Mouse (Mus musculus): Measurements from ENCODE around the gene 2010111I01Rik. TPM values are rescaled to one million over a fixed set of nuclear protein-coding genes. Genes with fewer than 3 reads are reported as not detected.

2010111I01Rik gene
- polyA plus RNA-seq, 1 experiment from 2014 or later: 23.5 TPM

DNA sequence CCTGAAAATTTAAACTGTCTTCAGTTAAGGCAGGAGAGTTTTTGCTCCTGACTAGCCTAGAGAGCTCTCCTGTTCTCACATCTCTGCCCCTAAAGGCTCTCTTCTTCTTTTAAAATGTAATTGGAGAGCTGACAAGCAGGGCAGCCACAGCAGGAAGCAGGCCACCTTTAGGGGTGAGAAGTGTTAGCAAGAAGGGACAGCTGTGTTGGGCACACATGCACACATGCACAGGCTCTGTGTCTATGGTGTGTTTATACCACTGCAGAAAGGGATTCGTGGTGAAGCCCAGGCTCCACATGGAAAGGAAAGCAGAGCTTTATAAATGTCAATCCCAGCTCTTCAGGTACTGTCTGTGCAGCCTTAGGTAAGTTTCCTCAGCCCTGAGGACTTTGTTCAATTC lies 241.7 kb downstream of the 2010111I01Rik start:
- no peak for DNase-seq (ENCODE audit: low spot score)
- no peak overlapping the region for H3K4me2 ChIP-seq (ENCODE audit: low read length)

DNA sequence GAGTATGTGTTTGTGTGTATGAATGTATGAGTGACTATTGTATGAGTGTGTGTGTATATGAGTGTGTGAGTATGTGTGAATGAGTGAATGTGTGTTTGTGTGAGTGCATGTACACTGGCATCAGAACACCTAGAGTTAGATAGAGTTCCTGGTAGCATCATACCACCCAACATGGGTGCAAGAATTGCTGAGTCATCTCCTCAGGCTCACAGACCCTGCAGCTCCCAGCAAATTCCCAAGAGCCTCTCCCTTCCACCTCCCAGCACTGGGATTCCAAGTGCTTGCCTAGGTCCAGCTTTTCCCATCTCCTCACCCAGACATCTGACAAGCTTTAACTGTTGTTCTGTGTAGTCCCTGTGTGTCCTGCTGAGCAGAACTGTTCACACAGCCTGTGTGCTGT lies 251.8 kb downstream of the 2010111I01Rik start:
- Histone ChIP-seq H3K9me3 (replicated peaks; ENCODE audit: control insufficient read depth, low read length) (no peaks in the 10 kb centered on the region), H3K4me1 (ENCODE audit: control insufficient read depth, insufficient read depth, low read length) (no peaks in the 10 kb centered on the region), H3K36me3 (ENCODE audit: control insufficient read depth, insufficient read depth, low read length) (no peaks in the 10 kb centered on the region), H3K4me2 (ENCODE audit: low read length) (no peak overlapping the region), H3K4me3 (ENCODE audit: low read depth, low read length) (no peak overlapping the region), H3K27me3 (replicated peaks; ENCODE audit: control insufficient read depth, insufficient read depth, low read length) (no peaks in the 10 kb centered on the region), H3K27ac (ENCODE audit: low read depth, low read length) (no peak overlapping the region), H3K9ac (ENCODE audit: low read length) (no peak overlapping the region)
- no peak for ATAC-seq
- DNase-seq (ENCODE audit: low spot score): no peak

More for the DNA sequence above, 241.7 kb downstream of the 2010111I01Rik start:
- ATAC-seq: no peak
- Histone ChIP-seq H3K9ac (ENCODE audit: low read length) (no peak overlapping the region), H3K27ac (ENCODE audit: low read depth, low read length) (no peak overlapping the region), H3K27me3 (replicated peaks; ENCODE audit: control insufficient read depth, insufficient read depth, low read length) (no peaks in the 10 kb centered on the region), H3K9me3 (replicated peaks; ENCODE audit: control insufficient read depth, low read length) (no peaks in the 10 kb centered on the region), H3K4me3 (ENCODE audit: low read depth, low read length) (no peak overlapping the region), H3K4me1 (ENCODE audit: control insufficient read depth, insufficient read depth, low read length) (no peaks in the 10 kb centered on the region; the same call in 1 of the 2 replicates), H3K36me3 (ENCODE audit: control insufficient read depth, insufficient read depth, low read length) (no peaks in the 10 kb centered on the region)
- WGBS: 74% methylated on average over 1 of the region's 1 CpGs

GRCm38 (mm10) chr13:63223026-63223770 lies 258.5 kb downstream of the 2010111I01Rik start:
- 94% methylated on average over 7 of the region's 8 CpGs for WGBS
- H3K27ac ChIP-seq (ENCODE audit: low read depth, low read length): no peak overlapping the region
- no peaks in the 10 kb centered on the region for H3K27me3 ChIP-seq (replicated peaks; ENCODE audit: control insufficient read depth, insufficient read depth, low read length)
- no peaks in the 10 kb centered on the region for H3K36me3 ChIP-seq (ENCODE audit: control insufficient read depth, insufficient read depth, low read length)
- ATAC-seq (no peak), DNase-seq (ENCODE audit: low spot score) (no peak)
- H3K4me1 ChIP-seq (ENCODE audit: control insufficient read depth, insufficient read depth, low read length): no peaks in the 10 kb centered on the region
- H3K4me2 ChIP-seq (ENCODE audit: low read length): no peak overlapping the region
- H3K4me3 ChIP-seq (ENCODE audit: low read depth, low read length): no peak overlapping the region
- H3K9me3 ChIP-seq (replicated peaks; ENCODE audit: control insufficient read depth, low read length): no peaks in the 10 kb centered on the region
- H3K9ac ChIP-seq (ENCODE audit: low read length): no peak overlapping the region

- Histone ChIP-seq H3K27ac (ENCODE audit: low read depth, low read length) (no peak overlapping the region), H3K27me3 (replicated peaks; ENCODE audit: control insufficient read depth, insufficient read depth, low read length) (no peaks in the 10 kb centered on the region), H3K9me3 (replicated peaks; ENCODE audit: control insufficient read depth, low read length) (no peaks in the 10 kb centered on the region), H3K36me3 (ENCODE audit: control insufficient read depth, insufficient read depth, low read length) (no peaks in the 10 kb centered on the region), H3K4me3 (ENCODE audit: low read depth, low read length) (no peak overlapping the region), H3K9ac (ENCODE audit: low read length) (no peak overlapping the region), H3K4me1 (ENCODE audit: control insufficient read depth, insufficient read depth, low read length) (no peaks in the 10 kb centered on the region), H3K4me2 (ENCODE audit: low read length) (no peak overlapping the region)
- DNase-seq (ENCODE audit: low spot score) (no peak), ATAC-seq (no peak)
- 90% methylated on average over 8 of the region's 8 CpGs for WGBS
Measured at GRCm38 (mm10) chr13:63225796-63226583, 261.3 kb downstream of the 2010111I01Rik start.

DNA sequence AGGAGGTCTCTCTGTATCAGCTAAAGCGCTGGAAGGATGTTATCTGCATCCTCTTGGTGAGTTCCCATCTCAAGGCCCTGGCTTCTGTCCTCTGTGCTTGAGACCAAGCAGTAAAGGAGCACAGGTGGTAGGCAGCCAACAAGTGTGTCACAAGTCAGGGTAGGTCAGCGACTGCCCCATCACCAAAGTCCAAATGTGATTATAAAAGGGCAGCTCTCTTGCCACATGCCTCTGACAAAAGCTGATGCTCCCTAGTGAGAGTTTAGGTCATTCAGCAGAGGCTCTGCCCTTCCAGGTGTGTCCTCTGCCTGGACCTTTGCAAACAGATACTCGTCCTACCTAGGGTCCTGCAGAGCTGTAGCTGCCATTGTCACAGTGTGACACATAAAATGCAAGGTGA lies 263.1 kb downstream of the 2010111I01Rik start:
- H3K4me1 ChIP-seq (ENCODE audit: control insufficient read depth, insufficient read depth, low read length): no peaks in the 10 kb centered on the region
- no peak overlapping the region for H3K4me3 ChIP-seq (ENCODE audit: low read depth, low read length)
- no peak overlapping the region for H3K4me2 ChIP-seq (ENCODE audit: low read length)
- no peaks in the 10 kb centered on the region for H3K36me3 ChIP-seq (ENCODE audit: control insufficient read depth, insufficient read depth, low read length)
- H3K9me3 ChIP-seq (replicated peaks; ENCODE audit: control insufficient read depth, low read length): no peaks in the 10 kb centered on the region
- ATAC-seq: no peak
- no peak overlapping the region for H3K9ac ChIP-seq (ENCODE audit: low read length)
- WGBS: 80% methylated on average over 3 of the region's 3 CpGs
- H3K27me3 ChIP-seq (replicated peaks; ENCODE audit: control insufficient read depth, insufficient read depth, low read length): no peaks in the 10 kb centered on the region
- no peak overlapping the region for H3K27ac ChIP-seq (ENCODE audit: low read depth, low read length)
- no peak for DNase-seq (ENCODE audit: low spot score)

DNA sequence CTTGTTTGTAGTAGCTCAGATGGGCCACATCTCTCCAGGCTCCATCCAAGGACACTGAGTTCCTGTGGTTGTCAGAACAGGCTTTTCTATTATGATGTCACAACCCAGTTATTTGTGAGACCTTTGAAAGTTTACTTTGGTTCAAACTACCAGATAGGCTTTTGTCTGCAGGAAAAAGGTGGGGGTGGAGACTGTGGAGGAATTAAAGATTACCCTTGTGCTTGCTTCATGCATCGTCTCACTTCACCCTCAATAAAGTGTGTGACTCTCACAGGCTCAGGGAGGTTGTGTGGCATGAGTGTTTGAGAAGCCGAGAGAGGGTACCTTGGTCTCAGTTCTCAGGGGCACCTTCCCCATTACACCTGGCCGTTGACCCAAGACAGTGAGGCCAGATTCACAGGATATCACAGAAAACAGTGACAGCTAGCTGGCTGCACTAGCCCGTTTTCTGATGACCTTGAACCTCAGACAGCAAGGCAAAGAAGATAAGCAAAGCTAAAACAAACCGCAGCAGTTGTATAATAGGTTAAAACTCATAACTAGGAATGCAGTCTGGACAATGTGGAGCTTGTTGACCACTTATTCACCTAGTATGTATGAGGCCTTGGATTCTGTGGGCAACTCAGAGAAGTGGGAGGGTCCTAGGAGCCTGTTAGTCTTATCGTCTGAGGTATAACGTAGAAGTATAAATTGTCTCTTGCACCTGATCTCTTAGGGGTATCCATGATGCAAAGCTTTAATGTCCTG lies 266.4 kb downstream of the 2010111I01Rik start:
- Histone ChIP-seq H3K27ac (ENCODE audit: low read depth, low read length) (no peak overlapping the region), H3K9me3 (replicated peaks; ENCODE audit: control insufficient read depth, low read length) (no peaks in the 10 kb centered on the region), H3K4me3 (ENCODE audit: low read depth, low read length) (no peak overlapping the region), H3K4me1 (ENCODE audit: control insufficient read depth, insufficient read depth, low read length) (no peaks in the 10 kb centered on the region), H3K27me3 (replicated peaks; ENCODE audit: control insufficient read depth, insufficient read depth, low read length) (no peaks in the 10 kb centered on the region), H3K9ac (ENCODE audit: low read length) (no peak overlapping the region), H3K4me2 (ENCODE audit: low read length) (no peak overlapping the region), H3K36me3 (ENCODE audit: control insufficient read depth, insufficient read depth, low read length) (no peaks in the 10 kb centered on the region)
- ATAC-seq (no peak), DNase-seq (ENCODE audit: low spot score) (no peak)
- WGBS: 78% methylated on average over 7 of the region's 7 CpGs

GRCm38 (mm10) chr13:63231702-63232070 lies 267.0 kb downstream of the 2010111I01Rik start:
- Histone ChIP-seq H3K9me3 (replicated peaks; ENCODE audit: control insufficient read depth, low read length) (no peaks in the 10 kb centered on the region), H3K4me1 (ENCODE audit: control insufficient read depth, insufficient read depth, low read length) (no peaks in the 10 kb centered on the region), H3K4me3 (ENCODE audit: low read depth, low read length) (no peak overlapping the region), H3K36me3 (ENCODE audit: control insufficient read depth, insufficient read depth, low read length) (no peaks in the 10 kb centered on the region), H3K27ac (ENCODE audit: low read depth, low read length) (no peak overlapping the region), H3K9ac (ENCODE audit: low read length) (no peak overlapping the region), H3K4me2 (ENCODE audit: low read length) (no peak overlapping the region), H3K27me3 (replicated peaks; ENCODE audit: control insufficient read depth, insufficient read depth, low read length) (no peaks in the 10 kb centered on the region)
- ATAC-seq (no peak), DNase-seq (ENCODE audit: low spot score) (no peak)
- 29% methylated on average over 3 of the region's 3 CpGs for WGBS

DNA sequence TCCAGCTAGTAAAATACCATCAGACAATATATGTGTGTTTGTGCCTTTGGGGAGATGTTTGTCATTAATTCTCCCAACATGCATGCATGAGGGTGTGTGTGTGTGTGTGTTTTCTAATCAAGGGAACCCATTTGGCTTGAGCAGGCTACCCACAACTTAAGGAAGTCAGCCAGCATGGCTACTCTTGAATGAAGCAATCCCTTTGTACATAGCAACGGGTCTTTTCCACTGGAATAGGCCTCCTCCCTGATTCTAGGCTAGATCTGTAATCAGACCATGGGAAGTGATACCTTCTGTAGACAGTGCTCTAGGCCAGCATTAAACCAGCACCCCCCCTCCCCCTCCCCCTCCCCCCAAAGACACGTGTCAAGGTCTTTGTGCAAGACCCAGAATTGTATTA lies 267.9 kb downstream of the 2010111I01Rik start:
- ATAC-seq (no peak), DNase-seq (ENCODE audit: low spot score) (no peak)
- H3K9ac ChIP-seq (ENCODE audit: low read length): no peak overlapping the region
- H3K4me3 ChIP-seq (ENCODE audit: low read depth, low read length): no peak overlapping the region
- no peak overlapping the region for H3K4me2 ChIP-seq (ENCODE audit: low read length)
- WGBS: 67% methylated on average over 2 of the region's 2 CpGs
- no peaks in the 10 kb centered on the region for H3K9me3 ChIP-seq (replicated peaks; ENCODE audit: control insufficient read depth, low read length)
- H3K27ac ChIP-seq (ENCODE audit: low read depth, low read length): no peak overlapping the region
- H3K27me3 ChIP-seq (replicated peaks; ENCODE audit: control insufficient read depth, insufficient read depth, low read length): no peaks in the 10 kb centered on the region
- no peaks in the 10 kb centered on the region for H3K36me3 ChIP-seq (ENCODE audit: control insufficient read depth, insufficient read depth, low read length)
- no peaks in the 10 kb centered on the region for H3K4me1 ChIP-seq (ENCODE audit: control insufficient read depth, insufficient read depth, low read length)

Measured in forebrain, embryonic 14.5 days (tissue).